Mouse (Mus musculus) lung, adult 2 months (tissue): ENCODE results near the gene Mpg.

Experiments
- CTCF ChIP-seq: fragments of 200-500 bp; IDR thresholded peaks from 2 replicates; pipeline ENCODE4 v1.5.1; 2011; ENCODE audit warnings: mild to moderate bottlenecking, low read length, control low read depth; ENCODE audit not compliant: insufficient read depth
- POLR2A ChIP-seq: fragments of 200-500 bp; IDR thresholded peaks from 2 replicates; pipeline ENCODE4 v1.6.1; 2011; ENCODE audit warnings: low read depth, mild to moderate bottlenecking, control low read depth, low read length, borderline replicate concordance; ENCODE audit errors: extremely low read depth

DNA sequence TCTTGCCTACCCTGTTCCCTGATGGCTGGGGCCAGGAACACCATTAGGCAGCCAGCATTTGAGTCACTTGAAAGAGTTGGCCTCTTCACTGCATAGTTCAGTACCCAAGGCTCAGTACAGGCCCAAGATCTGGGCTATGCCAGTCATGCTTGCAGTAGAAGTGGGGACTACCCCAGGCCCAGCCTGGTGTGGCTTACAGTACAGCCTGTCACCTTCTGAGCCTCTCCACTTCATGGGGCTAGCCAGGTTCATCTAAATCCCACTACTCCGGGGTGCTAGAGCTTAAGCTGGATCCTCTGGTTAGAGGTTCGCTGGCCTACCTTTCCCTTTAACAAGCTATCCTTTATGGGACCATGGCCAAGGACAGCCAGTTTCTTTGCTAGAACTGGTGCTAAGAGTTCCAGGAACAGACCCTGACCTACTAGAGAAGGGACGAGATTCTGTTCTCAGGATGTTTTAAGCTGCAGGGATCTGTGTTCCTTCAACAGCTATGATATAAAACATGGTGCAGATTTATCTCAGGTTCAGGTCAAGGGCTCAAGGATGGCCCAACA, 2.1 kb downstream of the Mpg start:
- TF ChIP-seq CTCF (no peak), POLR2A (no peak)
